Mouse (Mus musculus) left cerebral cortex, adult 8-10 months (tissue): Measurements from ENCODE around the gene Znrd1as. TPM values are rescaled to one million over a fixed set of nuclear protein-coding genes. Genes with fewer than 3 reads are reported as not detected.

Experiments used
- DNase-seq, 2 experiments: peaks; one replicate each; pipeline ENCODE4 v3.0.0; 2022; ENCODE audit warnings: low spot score in 2 of 2
- total RNA-seq, 4 experiments: library from RNA; stranded (reverse); gene quantifications; 2 replicates each; pipeline ENCODE4 v1.2.4; 2022

Znrd1as gene
- total RNA-seq, 4 experiments from 2014 or later = 4.7 to 7.3 (median 6.6) TPM

DNA sequence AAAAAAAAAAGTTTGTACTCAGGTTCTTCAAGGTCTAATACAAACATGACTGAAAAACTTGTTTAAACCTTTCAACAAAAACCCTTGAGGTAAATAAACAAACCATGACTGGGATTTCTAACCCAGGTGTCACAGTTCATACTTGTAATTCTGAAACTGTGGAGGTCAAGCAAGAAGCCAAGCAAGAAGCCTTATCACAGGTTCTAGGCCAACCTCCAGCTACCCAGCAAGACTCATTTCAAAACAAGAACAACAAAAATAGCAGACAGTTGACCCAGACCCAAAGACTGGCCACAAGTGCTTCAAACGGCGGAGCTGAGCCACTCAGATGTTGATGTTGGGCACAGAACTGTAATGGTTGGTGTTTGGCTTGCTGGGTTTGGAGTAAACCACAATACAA, 36.1 kb downstream of the Znrd1as start:
- DNase-seq = no peak

DNA sequence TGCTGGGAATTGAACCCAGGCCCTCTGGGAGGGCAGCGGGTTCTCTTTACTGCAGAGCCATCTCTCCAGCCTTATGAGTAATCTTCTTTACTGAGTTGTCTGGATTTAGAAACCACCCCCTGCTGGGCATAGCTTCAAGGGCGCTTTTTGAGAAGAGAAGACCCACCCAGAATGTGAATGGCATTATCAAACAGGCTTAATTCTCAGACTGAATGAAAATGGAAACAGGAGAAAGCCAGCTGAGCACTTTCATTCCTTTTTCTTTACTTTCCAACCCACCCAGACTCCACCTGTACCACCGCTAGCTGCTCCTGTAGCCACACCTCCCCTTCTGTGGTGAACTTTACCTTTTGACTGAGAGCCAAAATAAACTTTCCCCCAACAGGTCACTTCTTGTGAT, 37.1 kb downstream of the Znrd1as start:
- no peak for DNase-seq

DNA sequence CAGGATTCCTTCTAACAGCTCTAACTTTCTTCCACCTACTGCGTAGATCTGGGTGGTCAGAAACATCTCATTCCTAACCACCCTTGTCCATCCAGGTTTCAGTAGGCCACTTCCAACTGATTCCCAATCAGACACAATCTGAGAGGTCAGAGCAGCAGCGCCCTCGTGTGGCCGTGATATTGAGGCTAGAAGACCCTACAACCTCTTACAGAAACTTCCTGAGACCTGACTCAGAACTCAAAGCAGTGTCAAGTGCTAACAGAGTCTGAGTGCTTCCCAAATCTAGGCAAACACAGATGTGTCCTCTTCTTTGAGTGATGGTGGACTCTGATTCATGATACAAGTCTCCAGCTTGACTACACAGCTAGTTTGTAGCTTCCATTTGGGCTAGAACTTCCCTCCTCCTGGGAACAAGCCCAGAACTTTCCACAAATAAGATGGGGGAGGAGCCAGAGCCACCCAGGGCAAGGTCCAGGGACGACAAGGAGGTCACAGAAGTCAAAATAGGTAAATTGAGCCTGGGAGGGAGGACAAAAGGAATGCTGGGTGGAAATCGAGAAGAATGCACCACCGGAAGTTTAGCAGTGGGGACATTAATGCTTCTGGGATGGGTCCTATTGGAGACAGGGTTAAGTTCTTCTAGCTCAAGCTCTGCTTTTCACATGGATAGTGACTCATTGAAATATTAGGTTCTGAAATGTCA, 38.8 kb downstream of the Znrd1as start:
- peak in 1 of 2 experiments; percentile 79 for DNase-seq

- no peak for DNase-seq
Observed at GRCm38 (mm10) chr17:36998477-36998876, 40.1 kb downstream of the Znrd1as start.

GRCm38 (mm10) chr17:37000863-37001262, 42.5 kb downstream of the Znrd1as start, which contains the start of gene Zfp57:
Gene Zfp57 (plus strand): TSS chr17:37001163.
- no peak for DNase-seq

DNA sequence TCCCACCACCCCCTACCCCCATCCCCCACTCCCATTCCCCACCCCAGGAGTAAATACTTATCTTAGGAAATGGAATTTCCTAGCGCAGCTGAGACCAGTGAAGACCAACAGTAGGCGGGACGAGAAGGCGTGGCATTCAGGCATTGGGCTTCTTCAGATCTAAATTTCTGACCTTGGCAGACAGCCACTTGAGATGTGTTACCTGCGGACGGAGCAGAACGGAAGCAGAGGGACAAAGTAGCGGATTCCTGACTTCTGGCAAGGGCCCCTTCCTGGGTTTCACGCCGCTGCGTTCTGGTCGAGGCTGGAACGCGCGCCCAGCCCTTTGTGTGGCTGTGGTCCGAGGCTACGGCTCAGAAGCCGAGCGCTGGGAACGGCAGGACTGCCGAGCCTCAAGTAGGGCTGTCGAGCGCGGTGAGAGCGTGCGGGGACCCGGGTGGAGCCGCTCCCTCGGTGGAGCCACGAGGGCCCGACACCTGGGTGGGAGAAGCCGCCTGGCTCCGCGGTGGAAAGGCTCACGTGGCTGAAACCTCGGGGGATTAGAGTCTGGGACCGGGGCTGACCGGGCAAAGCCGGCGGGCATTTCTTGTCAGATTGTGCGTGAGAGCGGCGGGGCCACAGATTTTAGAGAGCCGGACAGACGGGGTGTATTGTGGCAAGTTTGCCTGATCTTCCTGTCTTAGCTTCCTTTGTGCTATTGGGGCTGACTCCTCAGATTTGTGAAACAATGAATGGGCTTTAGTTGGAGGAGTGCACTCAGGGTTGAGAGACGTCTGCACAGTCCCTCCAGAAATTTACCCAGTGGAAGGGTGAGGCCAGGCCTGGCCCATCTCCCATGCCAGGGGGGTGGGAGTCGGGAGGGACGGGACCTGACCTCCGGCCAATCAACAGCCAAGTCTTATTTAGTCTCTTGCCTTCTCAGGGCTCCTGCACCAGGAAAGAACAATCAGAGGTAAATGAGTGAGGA, 44.3 kb downstream of the Znrd1as start:
- no peak for DNase-seq

GRCm38 (mm10) chr17:37003366-37003765, 45.0 kb downstream of the Znrd1as start:
- DNase-seq = no peak

- DNase-seq = no peak
Observed at GRCm38 (mm10) chr17:37008161-37008560, 49.8 kb downstream of the Znrd1as start.

- no peak for DNase-seq
Observed at GRCm38 (mm10) chr17:37009460-37010042, 51.2 kb downstream of the Znrd1as start.

DNA sequence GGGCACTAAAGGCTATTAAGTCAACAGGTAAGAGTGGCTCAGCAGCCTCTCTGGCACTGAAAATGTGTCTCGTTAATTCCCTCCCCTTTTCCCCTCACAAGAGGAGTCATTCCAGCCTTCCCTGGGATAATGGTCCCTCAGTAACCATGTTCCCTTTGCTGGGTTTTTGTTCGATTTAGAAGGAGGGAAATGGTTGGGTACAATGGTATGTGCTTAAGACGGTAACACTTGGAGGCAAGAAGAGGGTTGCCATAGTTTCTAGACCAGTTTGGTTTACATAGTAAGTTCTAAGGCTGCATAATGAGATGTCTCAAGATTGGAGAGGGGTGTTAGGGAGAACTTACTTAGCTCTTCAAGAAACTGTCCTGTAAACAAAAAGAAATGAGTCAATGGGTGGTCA, 53.3 kb downstream of the Znrd1as start:
- DNase-seq = no peak

DNA sequence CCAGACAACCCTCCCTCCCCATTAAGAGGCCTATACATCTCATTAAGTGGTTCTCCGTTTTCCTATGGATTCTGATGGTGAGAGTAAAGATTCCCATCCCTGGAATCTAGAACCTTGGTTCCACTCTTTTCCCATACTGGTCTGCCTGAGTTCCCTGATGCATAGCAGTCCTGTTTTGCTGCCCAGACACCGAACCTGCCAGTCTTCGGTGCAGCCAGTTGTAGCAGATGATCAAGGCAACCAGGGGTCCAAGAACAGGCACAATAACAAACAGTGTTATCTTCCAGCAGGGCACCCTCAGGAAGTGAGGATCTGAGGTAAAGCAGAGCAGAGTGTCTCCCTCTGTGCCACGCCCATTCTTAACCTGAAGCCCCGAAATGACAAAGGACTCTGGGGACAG, 53.7 kb downstream of the Znrd1as start:
- DNase-seq = no peak

Other genes starting within 250 kb of the Znrd1as start
- gene H2-M10.5, start 185.7 kb upstream of the Znrd1as start, total RNA-seq = not detected
- gene H2-M10.6, start 146.4 kb upstream of the Znrd1as start, total RNA-seq = not detected
- gene Trim26, start 121.5 kb upstream of the Znrd1as start, total RNA-seq = 10 to 100 TPM; 23.1 to 26.2 (median 24.2) TPM
- under 1 TPM in 1 of 4 experiments, not detected in 3; 0.19 TPM for gene Trim15, start 91.4 kb upstream of the Znrd1as start, total RNA-seq
- not detected for gene Trim10, start 89.0 kb upstream of the Znrd1as start, total RNA-seq
- gene Trim40, start 68.5 kb upstream of the Znrd1as start, total RNA-seq = under 1 TPM in 1 of 4 experiments, not detected in 3; 0.24 TPM
- gene Trim31, start 60.5 kb upstream of the Znrd1as start, total RNA-seq = not detected
- gene Rnf39, start 15.7 kb upstream of the Znrd1as start, total RNA-seq = 1 to 10 TPM; 5.6 to 8.0 (median 6.5) TPM
- 100 to 1,000 TPM; 107 to 144 (median 137) TPM for gene Ppp1r11, start 6.9 kb upstream of the Znrd1as start, total RNA-seq
- 10 to 100 TPM; 23.9 to 39.6 (median 33.0) TPM for gene Znrd1, start within 50 bp of the Znrd1as start, total RNA-seq
- gene 2410137M14Rik, start 22.6 kb downstream of the Znrd1as start, total RNA-seq = 1 to 10 TPM in 1 of 4 experiments, under 1 TPM in 2, not detected in 1; 0.86 to 1.3 (median 0.89) TPM
- 1 to 10 TPM in 2 of 4 experiments, under 1 TPM in 2; 0.44 to 1.6 (median 0.97) TPM for gene H2-M5, start 30.9 kb downstream of the Znrd1as start, total RNA-seq
- 10 to 100 TPM in 1 of 4 experiments, 1 to 10 TPM in 3; 8.1 to 10.5 (median 9.0) TPM for gene Zfp57, start 42.6 kb downstream of the Znrd1as start, total RNA-seq
- gene Mog, start 64.8 kb downstream of the Znrd1as start, total RNA-seq = 10 to 100 TPM; 52.5 to 55.9 (median 54.6) TPM
- 100 to 1,000 TPM; 662 to 748 (median 699) TPM for gene Gabbr1, start 87.4 kb downstream of the Znrd1as start, total RNA-seq
- not detected for gene Olfr90, start 129.9 kb downstream of the Znrd1as start, total RNA-seq
- not detected for gene Olfr91, start 139.7 kb downstream of the Znrd1as start, total RNA-seq
- not detected for gene Olfr92, start 161.5 kb downstream of the Znrd1as start, total RNA-seq
- gene Olfr93, start 202.9 kb downstream of the Znrd1as start, total RNA-seq = not detected
- gene Ubd, start 235.3 kb downstream of the Znrd1as start, total RNA-seq = not detected
- gene Olfr94, start 242.4 kb downstream of the Znrd1as start, total RNA-seq = not detected